Mouse (Mus musculus) CH12F3 (cell line): Measurements from ENCODE around the gene Csnk1g2.
"Not testable (repeated sequence)": the region's sequence is repeated elsewhere in the genome, so short reads cannot be mapped to it uniquely, and the experiment has no call there.

Source experiments
- in situ Hi-C: fragments of 300-500 bp; cut with MboI; formaldehyde crosslinking; loops from 2 replicates; pipeline ENCODE4 v1.14.3; 2020; ENCODE audit warnings: low sequenced_read_pairs

Gene Csnk1g2

DNA sequence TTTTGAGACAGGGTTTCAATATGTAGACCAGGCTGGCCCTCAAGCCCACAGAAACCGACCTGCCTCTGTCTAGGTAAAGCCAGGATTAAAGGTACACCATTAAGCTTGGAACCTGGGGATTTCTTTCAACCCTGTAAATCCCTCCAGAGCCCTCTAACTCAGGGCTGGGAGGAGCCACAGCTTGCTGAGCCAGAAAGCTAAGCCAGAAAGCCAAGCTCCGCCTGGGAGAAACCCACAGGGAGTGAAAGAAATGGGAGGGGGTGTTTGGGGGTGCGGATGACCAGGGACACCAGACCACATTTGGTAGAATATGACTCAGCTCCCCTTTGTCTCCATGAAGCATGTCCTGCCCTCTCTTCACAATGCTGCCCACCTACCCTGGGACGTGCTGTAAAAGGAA is 26.3 kb upstream of the Csnk1g2 start:
- in situ Hi-C loops, result no loop called here

DNA sequence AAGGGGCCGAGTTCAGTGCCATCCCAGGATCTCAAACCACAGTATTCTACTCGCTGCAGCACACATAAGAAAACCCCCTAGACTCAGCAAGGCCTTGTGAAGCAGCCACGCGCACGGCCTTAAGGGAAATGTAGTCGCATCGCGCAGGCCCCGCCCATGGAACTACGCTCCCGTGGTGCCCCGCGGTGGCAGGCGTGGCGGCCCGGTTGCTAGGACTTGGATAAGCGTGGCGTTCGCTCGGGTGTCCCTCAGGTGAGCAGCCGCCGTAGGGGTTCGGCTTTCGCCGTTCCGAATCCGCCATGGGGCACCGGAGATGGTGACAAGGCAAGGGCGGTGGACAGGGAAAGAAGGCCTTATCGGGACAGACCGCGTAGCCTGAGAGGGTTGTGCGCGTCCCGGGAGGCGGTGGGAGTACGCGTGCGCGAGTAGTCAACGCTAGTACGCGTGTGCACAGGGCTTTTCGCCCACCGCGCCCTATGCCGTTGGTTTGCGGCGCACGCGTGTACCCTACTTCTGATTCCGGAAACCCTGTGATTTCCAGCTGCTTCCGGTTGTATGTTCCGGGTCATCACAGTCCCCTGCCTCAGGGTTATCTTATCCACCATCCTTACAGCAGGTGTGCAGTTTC is 19.8 kb upstream of the Csnk1g2 start, which contains the start of the genes Scamp4 and Adat3:
Gene Scamp4, plus strand, starts transcription at position 175 of the 628 bp plus-strand sequence.
Gene Adat3, plus strand, starts transcription at position 183 of the 628 bp plus-strand sequence.
- in situ Hi-C loops, result no loop called here

DNA sequence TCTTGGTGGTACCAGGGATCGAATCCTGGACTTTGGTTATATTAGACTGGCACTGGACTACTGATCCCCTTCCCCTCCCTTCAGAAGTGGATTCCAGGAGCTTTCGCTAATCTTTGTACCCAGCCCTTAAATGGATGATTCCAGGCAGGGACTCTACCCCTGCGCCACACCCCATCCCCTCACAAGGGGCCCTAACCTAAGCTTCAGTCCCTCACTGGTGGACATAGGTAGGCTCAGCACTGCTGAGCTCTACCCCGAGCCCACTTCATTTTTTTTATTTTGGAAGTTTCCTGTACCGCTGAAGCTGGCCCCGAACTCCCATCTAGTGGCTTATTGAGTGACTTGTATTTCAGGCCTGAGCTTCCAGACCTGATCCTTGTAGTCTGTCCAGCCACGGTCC is 19.3 kb upstream of the Csnk1g2 start:
- in situ Hi-C loops, result no loop called here

DNA sequence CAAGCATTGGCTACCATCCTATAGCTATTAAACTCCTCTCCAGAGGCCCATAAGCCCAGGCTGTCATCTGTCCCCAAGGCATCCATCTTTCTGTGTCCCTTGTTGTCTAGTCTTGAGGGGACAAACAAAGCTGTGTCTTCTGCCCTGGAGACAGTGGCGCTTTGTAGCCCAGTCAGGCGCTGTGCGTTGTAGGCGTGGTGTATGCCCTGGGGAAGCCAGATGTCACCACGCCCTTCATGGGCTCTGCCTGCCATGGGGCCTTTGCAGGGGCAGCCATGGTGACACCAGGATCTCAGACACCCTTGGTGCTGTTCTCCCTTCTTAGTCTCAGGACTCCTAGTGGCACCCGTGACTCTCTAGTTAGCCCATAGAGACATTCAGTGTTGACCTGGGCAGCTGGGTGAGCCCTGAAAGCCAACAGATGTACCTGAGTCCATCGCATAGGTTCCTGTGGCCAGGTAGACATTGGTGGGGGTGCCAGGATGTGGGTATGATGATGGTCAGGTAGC is 18.6 kb upstream of the Csnk1g2 start:
- in situ Hi-C loops, result no loop called here

DNA sequence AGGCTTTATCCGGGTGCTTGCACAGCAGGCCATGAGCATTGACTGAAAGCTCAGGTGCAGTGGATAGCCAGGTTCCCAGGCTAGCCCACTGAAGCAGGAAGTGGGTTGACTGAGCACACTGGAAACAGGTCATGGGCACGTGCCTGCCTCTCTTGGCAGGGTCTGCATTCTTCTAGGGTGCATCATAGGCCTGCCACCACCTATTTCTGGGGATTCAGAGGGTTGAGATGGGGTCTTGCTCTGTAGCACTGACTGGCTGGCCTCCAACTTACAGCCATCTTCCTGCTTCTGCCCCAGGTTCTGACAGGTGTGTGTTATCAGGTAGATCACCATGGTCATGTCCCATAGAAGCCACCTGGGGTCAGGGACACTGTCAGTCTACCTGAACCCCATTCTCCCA is 17.6 kb upstream of the Csnk1g2 start:
- in situ Hi-C loops, result no loop called here

DNA sequence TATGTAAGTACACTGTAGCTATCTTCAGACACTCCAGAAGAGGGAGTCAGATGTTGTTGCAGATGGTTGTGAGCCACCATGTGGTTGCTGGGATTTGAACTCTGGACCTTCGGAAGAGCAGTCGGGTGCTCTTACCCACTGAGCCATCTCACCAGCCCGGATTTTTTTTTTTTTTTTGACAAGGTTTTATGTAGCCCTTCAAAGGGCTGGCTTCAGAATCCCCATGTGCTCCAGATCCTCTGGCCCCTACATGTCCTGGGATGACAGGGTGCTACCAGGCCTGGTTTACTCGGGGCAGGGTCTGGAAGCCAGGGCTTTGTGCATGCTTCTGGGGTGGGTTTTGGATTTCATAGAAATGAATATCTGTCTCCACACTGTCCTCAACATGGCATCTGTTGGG is 16.9 kb upstream of the Csnk1g2 start, which contains the start of gene Gm49322:
Gene Gm49322, plus strand, starts transcription at position 301 of the 400 bp plus-strand sequence.
- in situ Hi-C loops, result not testable (repeated sequence)

DNA sequence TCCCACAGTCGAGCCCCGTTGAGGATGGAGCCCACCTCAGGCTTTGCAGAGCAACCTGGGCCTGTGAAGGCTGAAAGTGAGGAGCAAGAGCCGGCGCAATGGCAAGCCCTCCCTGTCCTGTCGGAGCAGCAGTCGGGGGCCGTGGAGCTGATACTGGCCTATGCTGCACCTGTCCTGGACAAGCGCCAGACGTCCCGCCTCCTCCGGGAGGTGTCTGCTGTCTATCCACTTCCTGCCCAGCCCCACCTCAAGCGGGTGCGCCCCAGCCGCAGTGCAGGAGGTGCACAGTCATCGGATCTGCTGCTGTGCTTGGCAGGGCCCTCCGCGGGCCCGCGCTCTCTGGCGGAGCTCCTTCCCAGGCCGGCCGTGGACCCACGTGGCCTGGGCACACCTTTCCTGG is 16.3 kb upstream of the Csnk1g2 start:
- in situ Hi-C loops, result no loop called here

DNA sequence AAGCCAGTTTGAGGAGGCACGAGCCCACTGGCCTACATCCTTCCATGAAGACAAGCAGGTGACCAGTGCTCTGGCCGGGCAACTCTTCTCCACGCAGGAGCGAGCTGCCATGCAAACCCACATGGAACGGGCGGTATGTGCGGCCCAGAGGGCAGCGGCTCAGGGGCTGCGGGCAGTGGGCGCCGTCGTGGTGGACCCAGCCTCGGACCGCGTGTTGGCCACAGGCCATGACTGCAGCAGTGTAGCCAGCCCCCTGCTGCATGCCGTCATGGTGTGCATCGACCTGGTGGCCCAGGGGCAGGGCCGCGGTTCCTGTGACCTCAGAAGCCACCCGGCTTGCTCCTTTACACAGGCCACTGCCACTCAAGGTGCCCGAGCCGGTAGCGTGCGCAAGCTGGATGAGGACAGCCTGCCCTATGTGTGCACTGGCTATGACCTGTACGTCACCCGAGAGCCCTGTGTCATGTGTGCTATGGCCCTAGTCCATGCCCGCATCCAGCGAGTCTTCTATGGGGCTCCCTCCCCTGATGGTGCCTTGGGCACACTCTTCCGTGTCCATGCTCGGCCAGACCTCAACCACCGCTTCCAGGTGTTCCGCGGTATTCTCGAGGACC is 15.8 kb upstream of the Csnk1g2 start:
- in situ Hi-C loops, result no loop called here

DNA sequence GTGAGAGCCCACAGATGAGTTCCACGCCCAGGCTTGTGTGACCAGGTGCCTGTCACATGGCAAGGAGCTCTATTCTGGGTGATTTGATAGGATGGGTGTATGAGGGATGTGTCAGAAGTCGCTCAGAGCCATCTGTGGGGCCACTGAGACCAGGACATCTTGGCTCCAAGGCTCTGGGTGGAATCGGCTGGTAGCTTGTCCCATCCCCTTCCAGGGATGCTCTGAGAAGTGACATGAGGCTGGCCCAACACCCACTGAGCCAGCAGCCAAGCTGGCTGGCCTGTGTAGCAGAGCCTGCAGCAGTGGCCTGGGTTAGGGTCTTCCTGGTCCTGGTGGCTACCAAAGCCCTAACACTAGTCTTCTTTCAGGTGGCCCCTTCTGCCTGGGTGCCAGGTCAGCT is 14.2 kb upstream of the Csnk1g2 start:
- in situ Hi-C loops, result no loop called here

DNA sequence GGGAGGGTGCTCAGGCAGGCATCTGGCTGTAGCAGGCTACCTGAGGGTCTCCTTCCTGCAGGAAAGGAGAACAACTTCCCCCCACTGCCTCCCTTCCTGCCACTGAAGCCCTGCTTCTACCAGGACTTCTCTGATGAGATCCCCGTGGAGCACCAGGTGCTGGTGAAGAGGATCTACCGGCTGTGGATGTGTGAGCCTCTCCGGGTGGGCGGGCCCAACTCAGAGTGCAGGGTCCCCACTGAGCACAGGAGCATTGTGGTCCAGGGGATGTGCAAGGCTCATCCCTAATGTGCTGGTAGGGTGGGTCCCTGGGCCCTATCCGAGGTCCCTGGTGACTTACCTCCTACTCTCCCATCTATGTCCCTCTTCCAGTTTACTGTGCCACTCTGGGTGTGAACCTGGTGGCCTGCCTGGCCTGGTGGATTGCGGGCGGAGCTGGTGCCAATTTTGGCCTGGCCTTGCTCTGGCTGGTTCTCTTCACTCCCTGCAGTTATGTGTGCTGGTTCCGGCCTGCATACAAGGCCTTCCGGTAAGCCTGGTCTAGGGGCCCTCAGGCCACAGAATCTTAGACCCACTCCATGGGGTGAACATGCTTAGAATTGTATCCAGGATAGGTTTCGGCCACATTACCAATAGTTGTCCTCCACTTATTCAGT is 13.2 kb upstream of the Csnk1g2 start:
- in situ Hi-C loops, result no loop called here

DNA sequence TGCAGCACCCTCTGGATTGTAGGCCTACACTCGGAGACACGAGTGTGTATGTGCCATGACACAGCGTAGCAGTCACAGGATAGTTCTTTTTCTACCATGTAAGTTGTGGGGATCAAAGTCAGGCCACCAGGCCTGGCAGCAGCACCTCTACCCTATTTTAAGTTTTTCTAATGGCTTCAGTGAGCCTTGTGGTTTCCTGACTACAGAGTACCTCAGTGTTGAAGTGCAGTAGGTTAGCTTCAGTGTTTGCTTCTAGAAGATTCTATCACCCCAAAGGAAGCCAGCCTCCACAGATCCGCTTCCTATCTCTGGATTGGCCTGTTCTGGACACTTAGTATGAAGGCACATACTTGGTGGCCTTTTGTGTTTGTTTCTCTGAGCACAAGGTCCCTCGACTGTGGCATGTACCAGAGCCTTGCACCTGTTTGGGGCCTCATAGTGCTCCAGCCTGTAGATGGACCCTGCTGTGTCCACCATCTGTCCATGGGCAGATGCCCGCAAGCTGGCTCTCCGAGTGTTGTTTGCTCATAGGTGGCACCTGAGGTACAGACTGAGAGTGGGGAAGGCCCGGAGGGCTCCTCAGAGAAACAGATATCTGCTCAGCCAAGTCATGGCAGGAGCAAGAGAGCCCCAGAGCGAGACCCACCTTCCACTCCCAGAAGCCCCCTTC is 12.4 kb upstream of the Csnk1g2 start:
- in situ Hi-C loops, result no loop called here

DNA sequence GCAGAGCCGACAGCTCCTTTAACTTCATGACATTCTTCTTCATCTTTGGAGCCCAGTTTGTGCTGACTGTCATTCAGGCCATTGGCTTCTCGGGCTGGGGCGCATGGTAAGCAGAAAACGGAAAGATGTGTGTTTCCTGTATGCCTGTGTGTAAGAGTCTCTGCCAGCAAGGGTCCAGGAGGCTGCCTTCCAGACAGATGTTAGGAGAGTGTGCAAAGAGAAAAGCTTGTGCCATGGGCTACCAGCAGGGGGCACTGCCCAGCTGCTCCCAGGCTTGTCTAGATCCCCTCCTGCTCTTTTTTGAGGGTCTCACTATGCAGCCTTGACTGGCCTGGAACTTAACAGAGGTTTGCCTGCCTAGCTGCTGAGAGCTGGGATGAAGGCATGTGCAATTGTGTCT is 11.6 kb upstream of the Csnk1g2 start:
- in situ Hi-C loops, result no loop called here

DNA sequence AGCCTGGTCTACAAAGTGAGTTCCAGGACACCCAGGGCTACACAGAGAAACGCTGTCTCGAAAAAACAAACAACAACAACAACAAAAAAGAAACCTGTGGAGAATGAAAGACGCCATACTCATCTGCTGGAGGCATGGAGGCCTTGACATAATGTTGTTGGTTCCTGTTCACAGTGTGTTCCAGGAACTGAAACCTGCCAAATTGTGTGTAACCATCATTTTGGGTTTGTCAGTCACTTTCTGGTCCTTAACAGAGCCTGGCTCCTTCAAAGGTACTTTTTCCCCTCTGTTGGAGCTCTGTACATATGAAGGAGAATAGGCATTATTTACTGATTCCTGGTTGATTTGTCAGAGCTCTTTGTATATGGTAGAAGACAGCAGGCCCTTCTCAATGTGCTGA is 10.7 kb upstream of the Csnk1g2 start:
- in situ Hi-C loops, result no loop called here

DNA sequence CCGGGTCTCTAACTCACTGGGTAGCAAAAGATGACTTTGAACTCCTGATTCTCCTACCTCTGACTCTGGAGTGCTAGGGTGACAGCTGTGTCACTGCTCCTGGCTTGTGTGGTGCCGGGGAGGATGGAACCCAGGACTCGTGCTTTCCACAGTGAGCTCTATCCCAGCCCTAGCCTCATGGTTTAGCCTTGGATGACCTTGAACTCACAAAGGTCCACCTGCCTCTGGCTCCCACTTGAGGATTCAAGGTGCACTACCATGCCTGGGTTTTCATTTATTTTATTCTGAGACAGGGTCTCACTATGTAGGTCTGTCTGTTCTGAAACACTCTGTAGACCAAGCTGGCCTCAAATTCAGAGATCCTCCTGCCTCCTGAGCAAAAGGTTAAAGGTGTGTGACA is 8.8 kb upstream of the Csnk1g2 start:
- in situ Hi-C loops, result no loop called here

DNA sequence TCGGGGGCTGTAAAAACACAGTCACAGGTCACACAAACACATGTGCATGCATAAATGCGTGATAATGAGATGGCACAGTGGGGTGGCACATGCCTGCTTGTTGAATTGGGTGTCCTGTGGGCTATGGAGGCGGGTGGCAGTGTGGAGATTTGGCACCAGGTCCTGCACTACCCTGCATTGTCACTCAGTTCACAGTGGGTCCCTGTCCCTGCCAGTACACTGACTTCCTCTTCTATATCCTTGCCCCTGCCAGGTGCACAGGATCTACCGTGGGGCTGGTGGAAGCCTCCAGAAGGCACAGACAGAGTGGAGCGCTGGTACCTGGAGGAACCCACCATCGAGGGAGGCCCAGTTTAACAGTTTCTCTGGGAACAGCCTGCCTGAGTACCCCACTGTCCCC is 8.3 kb upstream of the Csnk1g2 start:
- in situ Hi-C loops, result no loop called here

DNA sequence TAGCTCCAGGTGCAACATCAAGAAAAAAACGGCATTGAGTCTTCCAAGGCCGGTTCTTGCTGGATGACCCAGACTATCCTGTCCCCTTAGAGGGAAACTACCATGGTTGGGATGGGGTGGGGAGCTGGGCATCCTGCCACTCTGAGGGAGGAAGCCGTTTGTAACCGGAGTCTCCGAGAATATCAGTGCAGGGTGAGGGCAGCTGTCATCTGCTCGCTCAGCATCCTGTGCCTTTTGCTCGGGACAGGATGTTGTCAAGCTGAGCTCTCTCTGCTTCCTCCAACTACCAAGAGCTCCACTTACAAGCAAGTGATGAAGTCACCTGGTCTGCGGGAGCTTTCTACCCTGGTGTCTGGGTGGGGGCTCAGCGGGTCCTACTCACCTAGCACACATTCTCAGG is 4.5 kb upstream of the Csnk1g2 start:
- in situ Hi-C loops, result no loop called here

DNA sequence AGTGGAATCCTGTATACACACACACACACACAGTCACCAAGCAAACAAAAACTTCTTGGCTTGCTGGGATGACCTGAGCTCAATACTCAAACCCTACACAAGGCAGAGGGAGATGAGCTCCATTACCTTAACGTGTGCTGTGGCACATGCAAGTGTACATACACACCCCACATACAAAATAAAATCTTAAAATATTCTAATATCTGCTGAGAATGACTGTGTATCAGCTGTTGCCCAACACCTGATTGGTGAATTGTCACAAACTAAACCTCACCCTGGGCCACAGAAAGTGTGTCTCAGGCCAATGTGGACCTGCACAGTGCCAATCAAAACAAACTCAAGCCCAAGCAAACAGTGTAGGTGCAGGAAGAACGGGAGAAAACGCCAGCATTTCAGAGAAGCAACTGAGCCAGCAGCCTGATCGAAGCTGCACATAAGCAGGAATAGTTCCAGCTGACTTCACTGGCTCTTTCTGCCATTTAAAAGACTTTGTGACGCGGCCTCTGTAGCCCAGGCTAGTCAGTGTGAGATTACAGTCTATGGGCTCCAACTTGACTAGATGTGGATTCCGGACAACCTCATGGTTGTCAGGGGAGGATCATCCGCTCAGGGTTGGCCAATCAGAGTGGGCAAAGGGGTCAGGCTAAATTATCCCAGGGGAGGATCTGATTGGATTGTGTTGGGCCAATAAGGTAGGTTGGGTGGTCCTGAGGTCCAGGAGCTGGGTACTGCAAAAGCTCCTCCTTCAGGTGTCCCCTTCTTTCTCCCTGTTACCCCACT is 3.0 kb upstream of the Csnk1g2 start:
- in situ Hi-C loops, result no loop called here

DNA sequence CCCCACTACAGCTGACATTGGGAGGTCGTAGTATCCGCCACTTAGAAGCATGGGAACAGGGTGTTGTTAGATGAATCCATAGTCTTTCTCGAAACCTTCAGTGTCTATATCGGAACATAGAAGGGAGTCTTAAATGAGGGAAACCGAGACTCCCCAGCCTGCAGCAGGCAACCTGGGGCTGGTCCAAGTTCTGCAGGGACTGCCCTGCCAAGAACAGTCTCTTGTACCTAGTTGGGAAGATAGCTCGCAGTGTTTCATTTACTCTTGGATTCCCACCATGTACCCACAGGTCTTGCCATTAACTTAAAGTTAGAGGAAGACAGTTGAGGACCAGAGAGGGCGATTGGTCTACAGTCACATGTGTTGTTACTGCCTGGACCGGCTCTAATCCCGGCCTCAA is 2.3 kb upstream of the Csnk1g2 start:
- in situ Hi-C loops, result no loop called here

DNA sequence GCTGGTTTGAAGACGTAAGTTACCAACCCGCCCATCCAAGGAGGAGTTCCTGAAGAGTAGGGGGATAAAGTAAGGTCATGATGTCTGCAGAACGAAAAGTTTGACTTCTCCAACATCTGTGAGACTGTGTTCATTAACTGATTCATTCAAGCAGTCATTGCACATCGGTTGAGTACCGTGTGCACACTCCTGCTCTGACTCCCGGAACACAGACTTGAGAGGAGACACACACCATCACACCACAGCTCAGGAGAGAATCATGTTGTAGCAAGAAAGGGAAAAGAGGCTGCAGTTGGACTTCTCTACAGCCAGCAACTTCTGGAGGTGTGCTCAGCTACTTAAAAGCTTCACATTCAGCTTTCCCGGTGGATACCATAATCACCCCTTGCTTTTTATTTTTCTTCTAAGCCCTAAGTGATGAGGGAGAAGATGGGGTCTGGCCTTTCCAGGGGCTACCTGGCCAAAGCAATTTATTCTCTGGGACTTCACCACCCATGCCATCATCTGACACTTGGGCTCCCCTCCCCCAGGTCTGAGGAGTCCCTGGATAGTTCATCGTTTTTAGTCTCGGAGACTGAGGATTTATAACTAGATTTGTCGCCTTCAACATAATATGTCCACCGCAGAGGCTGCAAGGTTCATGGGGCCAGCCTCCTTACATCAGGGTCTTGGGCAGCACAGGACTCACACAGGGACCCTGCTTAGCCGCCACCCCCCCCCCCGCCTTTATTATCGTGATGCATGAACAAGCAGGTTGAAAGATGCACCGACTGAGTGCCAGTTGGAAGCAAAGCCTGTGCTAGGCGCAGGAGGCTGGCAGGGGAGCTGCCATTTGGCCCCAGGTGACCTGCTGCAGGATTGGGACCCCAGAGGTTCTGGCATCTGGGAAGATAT is 1.6 kb upstream of the Csnk1g2 start:
- in situ Hi-C loops, result no loop called here

DNA sequence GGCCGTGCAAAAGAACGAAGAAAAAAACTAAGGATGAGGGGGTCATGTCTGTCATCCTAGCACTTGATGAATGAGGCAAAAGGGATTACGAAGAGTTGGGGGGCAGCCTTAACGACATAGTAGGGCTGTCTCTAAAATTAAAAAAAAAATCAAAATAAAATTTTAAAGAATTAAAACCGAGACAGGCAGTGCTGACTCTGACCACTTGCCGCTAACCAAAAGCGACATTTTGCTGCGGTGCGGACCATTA is 1.0 kb upstream of the Csnk1g2 start:
- in situ Hi-C loops, result no loop called here
